Mouse (Mus musculus) thymus, postnatal 10 days (tissue): ENCODE data around the gene Ankrd6.
A peak's percentile ranks its signal among the peaks of the same experiment; 100 is the strongest.

Experiments used
- DNase-seq, 2 experiments: peaks; one replicate each; pipeline ENCODE4 v3.0.0; 2021; ENCODE audit warnings: low spot score in 2 of 2

The Ankrd6 gene

GRCm38 (mm10) chr4:32787110-32787509 lies 163.5 kb downstream of the Ankrd6 start:
- no peak for DNase-seq

- no peak for DNase-seq
Observed at GRCm38 (mm10) chr4:32779996-32780395, 170.6 kb downstream of the Ankrd6 start.

GRCm38 (mm10) chr4:32770284-32770810 lies 180.3 kb downstream of the Ankrd6 start:
- DNase-seq, result no peak

- DNase-seq, result peak; percentile 46 to 51
Observed at GRCm38 (mm10) chr4:32768046-32768445, 182.6 kb downstream of the Ankrd6 start.

GRCm38 (mm10) chr4:32767471-32767870 lies 183.2 kb downstream of the Ankrd6 start:
- DNase-seq, result no peak

- no peak for DNase-seq
Observed at GRCm38 (mm10) chr4:32757430-32757829, 193.2 kb downstream of the Ankrd6 start.
